Mouse (Mus musculus): ENCODE data around the gene Acox3.
"Not testable (repeated sequence)": the region's sequence is repeated elsewhere in the genome, so short reads cannot be mapped to it uniquely, and the experiment has no call there.

Acox3 gene

GRCm38 (mm10) chr5:35578411-35578810, 4.4 kb upstream of the Acox3 start:
- no peak for DNase-seq (ENCODE audit: low spot score)

GRCm38 (mm10) chr5:35579247-35579893, 3.5 kb upstream of the Acox3 start:
- no peak for DNase-seq (ENCODE audit: low spot score)

GRCm38 (mm10) chr5:35580156-35580922, 2.5 kb upstream of the Acox3 start:
- no peak for DNase-seq (ENCODE audit: low spot score)

- DNase-seq (ENCODE audit: low spot score): no peak
Observed at GRCm38 (mm10) chr5:35583221-35583783, 462 bp downstream of the Acox3 start.

- DNase-seq (ENCODE audit: low spot score): not testable (repeated sequence)
Observed at GRCm38 (mm10) chr5:35584259-35584658, 1.4 kb downstream of the Acox3 start.

DNA sequence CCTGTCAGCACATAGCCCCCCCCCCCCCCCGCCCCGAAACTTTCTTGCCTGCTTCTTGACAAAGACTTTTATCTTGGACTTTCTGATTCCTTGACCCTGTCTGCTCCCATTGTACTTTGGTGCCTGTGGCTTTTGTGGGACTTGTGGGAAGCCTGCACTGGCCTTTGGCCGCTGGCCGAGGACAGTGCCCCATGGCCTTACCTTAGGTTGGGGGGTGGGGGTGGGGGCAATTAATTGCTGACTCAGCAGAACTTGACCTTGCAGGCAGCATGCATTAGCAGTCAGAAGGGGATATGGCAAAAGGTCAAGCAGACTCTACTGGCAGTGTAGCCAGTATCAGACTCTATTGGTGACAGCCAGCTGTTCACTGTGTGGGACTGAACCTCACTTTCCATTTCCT, 8.7 kb downstream of the Acox3 start:
- DNase-seq (ENCODE audit: low spot score): no peak

GRCm38 (mm10) chr5:35592081-35592736, 9.4 kb downstream of the Acox3 start:
- DNase-seq (ENCODE audit: low spot score): no peak

DNA sequence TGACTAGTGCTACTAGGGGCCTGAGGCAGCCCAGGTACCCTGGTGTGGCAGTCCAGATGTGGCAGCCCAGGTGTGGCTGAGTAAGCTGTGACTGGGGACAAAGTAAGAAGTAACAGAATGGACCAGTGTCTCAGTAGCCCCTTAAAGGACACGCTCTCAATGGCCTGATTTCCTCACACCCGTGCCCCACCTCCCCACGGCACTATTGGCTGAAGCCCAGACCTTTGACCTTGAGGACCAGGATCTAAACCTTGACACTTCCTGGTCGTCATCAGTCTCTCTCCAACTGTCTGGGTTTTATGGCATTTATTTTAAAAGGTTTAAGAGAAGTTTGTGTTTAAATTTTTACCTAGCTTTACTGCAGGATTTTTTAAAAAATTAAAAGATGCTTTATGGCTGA, 10.0 kb downstream of the Acox3 start:
- DNase-seq (ENCODE audit: low spot score): no peak

DNA sequence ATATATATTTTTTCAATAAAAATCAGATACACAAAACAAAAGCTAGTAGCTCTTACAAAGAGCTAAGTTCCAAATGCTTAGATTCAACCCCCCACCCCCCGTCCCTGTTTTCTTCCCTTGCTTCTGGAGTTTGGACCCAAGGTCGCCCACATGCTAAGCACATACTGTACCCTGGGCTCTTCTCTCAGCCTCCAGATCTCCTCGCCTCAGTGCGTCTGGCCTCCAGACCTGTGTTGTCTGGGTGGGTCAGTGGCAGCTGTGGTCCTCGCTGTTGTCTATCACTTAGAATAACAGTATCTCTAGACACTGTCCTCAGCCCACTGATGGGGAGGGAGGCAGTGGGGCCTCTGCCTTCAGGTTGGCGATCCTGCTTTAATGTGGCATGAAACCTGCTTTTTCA, 10.4 kb downstream of the Acox3 start:
- DNase-seq (ENCODE audit: low spot score): no peak

GRCm38 (mm10) chr5:35594768-35595167, 11.9 kb downstream of the Acox3 start:
- DNase-seq (ENCODE audit: low spot score): no peak

GRCm38 (mm10) chr5:35595706-35596105, 12.9 kb downstream of the Acox3 start:
- DNase-seq (ENCODE audit: low spot score): peak; percentile 73

GRCm38 (mm10) chr5:35596169-35597160, 13.6 kb downstream of the Acox3 start:
- no peak for DNase-seq (ENCODE audit: low spot score)

DNA sequence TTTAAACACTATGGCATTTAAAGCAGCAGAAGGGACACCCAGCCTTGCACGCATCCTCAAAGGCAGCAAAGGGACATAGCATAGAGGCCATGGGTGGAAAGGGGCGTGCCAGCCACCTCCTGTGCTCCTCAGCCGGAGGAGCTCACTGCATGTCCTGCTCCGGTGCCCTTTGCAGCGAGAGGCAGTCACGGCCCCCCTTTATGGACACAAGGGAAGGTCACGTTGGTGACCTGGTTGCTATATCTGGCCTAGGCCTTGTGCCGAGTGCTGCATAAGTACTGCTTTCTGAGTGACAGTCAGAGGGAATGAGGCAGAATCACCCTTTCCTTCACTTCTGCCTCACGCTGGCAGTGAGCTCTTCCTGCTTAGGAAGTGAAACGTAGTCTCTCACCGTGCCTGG, 17.4 kb downstream of the Acox3 start:
- no peak for DNase-seq (ENCODE audit: low spot score)

DNA sequence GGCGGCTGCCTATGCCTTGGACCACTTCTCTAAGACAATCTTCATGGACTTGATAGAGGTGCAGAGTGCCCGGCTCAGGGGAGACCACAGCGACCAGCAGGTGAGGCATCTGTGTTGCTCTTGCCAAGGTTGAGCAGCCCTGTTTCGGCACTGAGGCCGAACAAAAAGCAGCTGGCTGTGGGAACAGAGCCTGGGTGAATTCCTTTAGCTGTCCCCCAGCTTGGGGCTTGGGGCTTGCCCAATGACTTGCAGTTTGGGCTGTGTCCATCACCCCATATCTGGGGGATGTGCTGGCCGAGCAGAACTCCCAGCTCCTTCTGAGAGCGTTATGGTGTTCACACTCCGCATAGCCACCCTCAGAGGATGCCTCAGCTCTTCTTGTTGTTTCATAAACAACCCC, 18.7 kb downstream of the Acox3 start:
- DNase-seq (ENCODE audit: low spot score): no peak

DNA sequence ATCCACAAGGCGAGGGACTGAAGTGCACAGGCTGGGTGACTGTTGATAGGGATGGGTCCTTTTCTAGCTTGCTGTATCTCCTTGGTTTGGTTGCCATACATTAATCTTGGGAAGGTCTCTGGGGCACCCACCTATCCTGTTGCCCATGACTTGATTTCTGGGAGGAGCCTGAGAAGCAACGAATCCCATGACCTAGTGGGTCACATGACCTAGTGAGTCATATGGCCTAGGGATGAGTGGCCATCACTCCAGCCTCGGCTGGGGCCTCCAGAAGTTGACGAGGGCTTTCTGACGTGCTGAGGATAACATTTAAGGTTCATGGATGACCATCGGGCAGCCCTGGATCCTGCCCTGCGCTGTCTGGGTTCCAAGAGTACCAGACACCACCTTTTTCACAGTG, 22.5 kb downstream of the Acox3 start:
- DNase-seq (ENCODE audit: low spot score): no peak

- DNase-seq (ENCODE audit: low spot score): no peak
Observed at GRCm38 (mm10) chr5:35606800-35607199, 24.0 kb downstream of the Acox3 start.

GRCm38 (mm10) chr5:35607784-35608183, 24.9 kb downstream of the Acox3 start:
- DNase-seq (ENCODE audit: low spot score): no peak

DNA sequence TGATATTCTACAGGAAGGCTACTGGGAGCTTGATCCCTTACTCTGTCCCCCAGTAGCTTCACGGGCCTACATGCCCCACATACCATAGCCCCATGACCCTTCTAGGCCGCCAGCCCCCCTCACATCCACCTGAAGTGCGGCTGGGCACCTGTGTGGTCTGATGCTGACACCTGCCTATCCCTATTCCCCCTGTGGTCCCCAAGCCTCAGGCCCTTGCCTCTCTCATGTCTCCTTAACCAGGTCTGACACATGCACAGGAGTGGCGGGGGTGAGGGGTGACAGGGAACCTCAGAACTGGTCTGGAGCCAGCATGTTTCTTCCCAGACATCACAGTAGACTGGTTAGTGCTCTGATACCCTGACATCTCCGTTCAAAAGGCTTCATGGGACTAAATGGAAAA, 25.7 kb downstream of the Acox3 start:
- no peak for DNase-seq (ENCODE audit: low spot score)

DNA sequence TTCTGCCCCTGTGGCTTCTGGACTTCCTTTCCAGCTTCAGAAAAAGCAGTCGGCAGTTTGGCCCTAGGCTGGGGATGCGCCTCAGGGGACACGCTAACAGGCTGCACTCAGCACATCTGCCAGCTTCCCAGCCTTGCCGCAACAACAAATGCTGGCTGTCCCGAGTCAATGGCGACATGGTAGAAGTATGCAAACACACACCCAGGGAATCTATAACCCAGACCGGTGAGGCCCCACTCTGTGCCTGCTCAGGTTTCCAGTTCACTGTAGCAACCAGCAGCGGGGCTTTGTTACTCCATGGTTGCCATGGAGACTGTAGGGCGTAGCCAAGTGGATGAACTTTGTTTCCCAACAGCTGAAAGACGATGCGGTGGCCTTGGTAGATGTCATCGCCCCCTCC, 26.5 kb downstream of the Acox3 start:
- no peak for DNase-seq (ENCODE audit: low spot score)

GRCm38 (mm10) chr5:35609971-35610370, 27.1 kb downstream of the Acox3 start:
- no peak for DNase-seq (ENCODE audit: low spot score)

- no peak for DNase-seq (ENCODE audit: low spot score)
Observed at GRCm38 (mm10) chr5:35610381-35610780, 27.5 kb downstream of the Acox3 start.

DNA sequence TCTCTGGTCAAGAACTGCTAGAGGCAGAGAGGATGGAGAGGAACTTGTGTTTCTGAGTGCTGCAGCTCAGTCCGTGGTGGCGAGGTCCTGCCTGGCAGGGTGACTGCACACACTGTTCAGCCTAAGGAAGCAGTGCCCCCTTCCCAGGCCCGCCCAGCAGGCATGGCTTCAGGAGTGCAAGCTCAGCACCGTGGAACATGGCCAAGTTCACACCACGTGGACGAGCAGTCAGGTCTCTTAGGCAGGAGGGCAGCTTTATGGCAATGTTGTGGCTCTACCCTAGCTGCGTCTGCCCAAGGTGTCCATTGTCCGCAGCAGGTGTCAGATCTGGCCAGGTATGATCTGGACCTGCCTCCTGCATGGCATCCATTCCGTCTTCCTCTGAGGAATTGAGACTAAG, 28.3 kb downstream of the Acox3 start:
- DNase-seq (ENCODE audit: low spot score): no peak
